Mouse (Mus musculus) erythroblast, embryonic 14.5 days (primary cell): Measurements from ENCODE around the gene Agap2.

Experiments used
- GATA1 ChIP-seq: IDR thresholded peaks from 2 replicates; pipeline ENCODE4 v1.6.1; 2012; ENCODE audit warnings: low read length, inconsistent platforms, mixed read lengths
- TAL1 ChIP-seq: IDR thresholded peaks from 3 replicates; pipeline ENCODE4 v1.6.1; 2012; ENCODE audit warnings: low read length, inconsistent platforms, mixed read lengths

- TF ChIP-seq GATA1 = no peak
- no peak for TF ChIP-seq TAL1
These were observed 8.5 kb upstream of the Agap2 start for GRCm38 (mm10) chr10:127066519-127067018.
